ENCODE assay signal across 13 mouse cellular contexts in genomic region chr6:12503867-12504266, GRCm38 (mm10).
"Had no signal": no experiment of that assay in that cellular context is flagged by ENCODE, and none has a peak within 500 bp of the region (broad histone marks: within the 10 kb centered on the region; RNA-seq: fewer than 3 reads in every experiment).

No protein-coding gene starts in this region.

- H3K4me1 ChIP-seq: limb, embryonic 12.5 days; liver, embryonic 13.5 days; lung, embryonic 15.5 days; midbrain, embryonic 12.5 days; neural tube, embryonic 13.5 days had no signal

- H3K36me3 ChIP-seq: limb, embryonic 12.5 days; liver, embryonic 13.5 days; lung, embryonic 15.5 days; midbrain, embryonic 12.5 days; neural tube, embryonic 13.5 days had no signal

- H3K4me2 ChIP-seq: limb, embryonic 12.5 days; liver, embryonic 13.5 days; lung, embryonic 15.5 days; midbrain, embryonic 12.5 days; neural tube, embryonic 13.5 days had no signal

- ATAC-seq: liver, postnatal 0 days; midbrain, embryonic 16.5 days had no signal

- H3K9ac ChIP-seq: limb, embryonic 12.5 days; liver, embryonic 13.5 days; liver, postnatal 0 days; lung, embryonic 15.5 days; midbrain, embryonic 12.5 days; neural tube, embryonic 13.5 days had no signal

- H3K9me3 ChIP-seq: limb, embryonic 12.5 days; liver, embryonic 13.5 days; lung, embryonic 15.5 days; midbrain, embryonic 12.5 days; neural tube, embryonic 13.5 days had no signal

- DNase-seq: liver; liver, embryonic 13.5 days; liver, postnatal 0 days; retina, postnatal 1 day; right cerebral cortex, postnatal 4 days; spleen, adult 18-20 months; thymus, adult 18-20 months; thymus, postnatal 14 days had no signal

- H3K27ac ChIP-seq: limb, embryonic 12.5 days; liver, embryonic 13.5 days; lung, embryonic 15.5 days; midbrain, embryonic 12.5 days; neural tube, embryonic 13.5 days had no signal

- H3K27me3 ChIP-seq: limb, embryonic 12.5 days; liver, embryonic 13.5 days; lung, embryonic 15.5 days; midbrain, embryonic 12.5 days; neural tube, embryonic 13.5 days had no signal

- H3K4me3 ChIP-seq: limb, embryonic 12.5 days; liver, embryonic 13.5 days; lung, embryonic 15.5 days; midbrain, embryonic 12.5 days; neural tube, embryonic 13.5 days had no signal
